Mouse (Mus musculus) erythroid progenitor cell, adult 5-6 weeks (primary cell): ENCODE data around the gene Topors. TPM values are rescaled to one million over a fixed set of nuclear protein-coding genes. Genes with fewer than 3 reads are reported as not detected.

Experiments used
- ATAC-seq: replicated peaks from 2 replicates; pipeline ENCODE4 v1.8.0; 2016; ENCODE audit warnings: moderate number of reproducible peaks, mild to moderate bottlenecking, moderate TSS enrichment, inconsistent platforms; ENCODE audit not compliant: poor library complexity, low FRiP score, severe bottlenecking
- total RNA-seq, 2 experiments: library from RNA; stranded (forward) in 1 of 2; stranded (reverse) in 1 of 2; fragments of 150-400 nt in 1 of 2; fragments of 186-747, 209-891 nt in 1 of 2; gene quantifications; 2 replicates each; pipeline versions ENCODE4 v1.2.3 to v1.2.4; 2015 to 2017; ENCODE audit warnings: low replicate concordance in 2 of 2

Gene Topors
- total RNA-seq, 2 experiments from 2014 or later, result 18.8 to 21.8 TPM

GRCm38 (mm10) chr4:40220437-40220836 is 49.2 kb downstream of the Topors start:
- no peak for ATAC-seq

GRCm38 (mm10) chr4:40218382-40218781 is 51.3 kb downstream of the Topors start:
- 0 out of 2 replicates have a peak, but pooled peaks have one; percentile 52 for ATAC-seq

DNA sequence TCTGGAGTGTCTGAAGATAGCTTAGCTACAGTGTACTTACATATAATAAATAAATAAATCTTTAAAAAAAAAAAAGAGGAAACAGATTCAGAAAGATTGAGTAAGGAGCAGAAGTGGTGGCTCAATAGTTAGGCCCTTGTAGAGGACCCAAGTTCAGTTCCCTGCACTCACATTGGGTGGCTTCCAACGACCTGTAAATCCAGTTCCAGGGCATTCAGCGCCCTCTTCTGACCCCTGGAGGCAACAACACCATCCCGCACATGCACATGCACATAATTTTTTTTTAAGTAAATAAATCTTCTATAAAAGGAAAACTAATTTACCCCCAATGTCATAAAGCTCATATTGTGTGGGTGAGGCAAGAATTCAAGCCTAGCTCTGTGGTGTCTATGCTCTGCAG is 51.7 kb downstream of the Topors start:
- ATAC-seq, result no peak

DNA sequence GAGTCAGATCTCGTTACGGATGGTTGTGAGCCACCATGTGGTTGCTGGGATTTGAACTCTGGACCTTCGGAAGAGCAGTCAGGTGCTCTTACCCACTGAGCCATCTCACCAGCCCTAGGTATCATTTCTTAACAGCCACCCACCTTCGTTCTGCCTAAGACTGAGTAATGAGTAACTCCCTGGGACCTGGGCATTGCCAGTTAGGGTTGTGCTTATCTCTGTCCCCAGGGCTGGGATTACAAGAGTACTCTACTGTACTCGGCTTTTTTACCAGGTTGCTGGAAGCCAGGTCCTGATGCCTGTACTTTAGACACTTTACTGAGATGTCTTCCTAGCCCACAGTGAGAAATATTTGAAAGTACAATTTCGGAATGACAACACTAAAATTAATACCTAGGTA is 57.5 kb downstream of the Topors start:
- no peak for ATAC-seq

Other genes starting within 250 kb of the Topors start
- 6.1 and 7.1 TPM in 2 replicates for gene Aco1, start 126.8 kb downstream of the Topors start, total RNA-seq (2015; ENCODE audit: low replicate concordance)
- 4.7 and 7.6 TPM in 2 replicates for gene Aco1, start 126.8 kb downstream of the Topors start, total RNA-seq (2017; ENCODE audit: low replicate concordance)
- 5.0 and 16.6 TPM in 2 replicates for gene Ddx58, start 30.0 kb downstream of the Topors start, total RNA-seq (2015; ENCODE audit: low replicate concordance)
- gene Ddx58, start 30.0 kb downstream of the Topors start, total RNA-seq (2017; ENCODE audit: low replicate concordance), result 11.3 and 18.1 TPM in 2 replicates
- 3.4 and 14.8 TPM in 2 replicates for gene Smim27, start 271 bp downstream of the Topors start, total RNA-seq (2015; ENCODE audit: low replicate concordance)
- 1.2 TPM in 1 of 2 replicates, not detected in the other for gene Smim27, start 271 bp downstream of the Topors start, total RNA-seq (2017; ENCODE audit: low replicate concordance)
- 22.7 and 43.6 TPM in 2 replicates for gene Ndufb6, start 9.6 kb upstream of the Topors start, total RNA-seq (2015; ENCODE audit: low replicate concordance)
- gene Ndufb6, start 9.6 kb upstream of the Topors start, total RNA-seq (2017; ENCODE audit: low replicate concordance), result 4.8 and 17.7 TPM in 2 replicates
- 0.42 TPM in 1 of 2 replicates, not detected in the other for gene Tmem215, start 202.3 kb upstream of the Topors start, total RNA-seq (2015; ENCODE audit: low replicate concordance)
- not detected in 2 replicates for gene Tmem215, start 202.3 kb upstream of the Topors start, total RNA-seq (2017; ENCODE audit: low replicate concordance)